Mouse (Mus musculus) cerebellum, adult 2 months (tissue): Measurements from ENCODE around the gene Ank3. TPM values are rescaled to one million over a fixed set of nuclear protein-coding genes. Genes with fewer than 3 reads are reported as not detected.

Experiments used
- DNase-seq, 2 experiments: peaks; one replicate each; pipeline ENCODE4 v3.0.0; 2021
- H3K27ac ChIP-seq: fragments of 200-500 bp; 2 replicates; pipeline ENCODE4 v1.5.1; 2012; ENCODE audit warnings: low read length, control low read depth, inconsistent platforms; ENCODE audit not compliant: insufficient read depth
- H3K27me3 ChIP-seq: fragments of 200-500 bp; 2 replicates; pipeline ENCODE4 v1.6.1; 2012; ENCODE audit warnings: inconsistent platforms, mild to moderate bottlenecking, low read length, moderate library complexity; ENCODE audit not compliant: control insufficient read depth, insufficient read depth
- H3K4me1 ChIP-seq: fragments of 200-500 bp; 2 replicates; pipeline ENCODE4 v1.6.1; 2011; ENCODE audit warnings: low read length; ENCODE audit not compliant: control insufficient read depth, insufficient read depth
- H3K4me3 ChIP-seq: fragments of 200-500 bp; replicated peaks from 2 replicates; pipeline ENCODE3; 2011; ENCODE audit warnings: mild to moderate bottlenecking, low read depth, low read length, control low read depth; ENCODE audit not compliant: insufficient read depth
- CTCF ChIP-seq: fragments of 200-500 bp; IDR thresholded peaks from 2 replicates; pipeline ENCODE4 v1.5.1; 2011; ENCODE audit warnings: low read depth, mild to moderate bottlenecking, control low read depth, low read length, moderate library complexity, borderline replicate concordance; ENCODE audit not compliant: insufficient read depth
- POLR2A ChIP-seq: fragments of 200-500 bp; IDR thresholded peaks from 2 replicates; pipeline ENCODE4 v1.6.1; 2011; ENCODE audit warnings: low read length, control low read depth, borderline replicate concordance; ENCODE audit not compliant: insufficient read depth
- WGBS: fragments of 180-500 bp; shearing (Covaris S2); methylation state at CpG from one replicate; pipeline ENCODE4 v1.1.7; 2018; 5-methylcytosine and 5-hydroxymethylcytosine counted together
- polyA plus RNA-seq: library from polyadenylated mRNA; depleted of rRNA; stranded (reverse); fragments of >200 nt; gene quantifications from 2 replicates; pipeline ENCODE4 v1.2.3, GENCODE M21; 2012

Ank3 gene
- polyA plus RNA-seq, 1 experiment: 239 TPM

DNA sequence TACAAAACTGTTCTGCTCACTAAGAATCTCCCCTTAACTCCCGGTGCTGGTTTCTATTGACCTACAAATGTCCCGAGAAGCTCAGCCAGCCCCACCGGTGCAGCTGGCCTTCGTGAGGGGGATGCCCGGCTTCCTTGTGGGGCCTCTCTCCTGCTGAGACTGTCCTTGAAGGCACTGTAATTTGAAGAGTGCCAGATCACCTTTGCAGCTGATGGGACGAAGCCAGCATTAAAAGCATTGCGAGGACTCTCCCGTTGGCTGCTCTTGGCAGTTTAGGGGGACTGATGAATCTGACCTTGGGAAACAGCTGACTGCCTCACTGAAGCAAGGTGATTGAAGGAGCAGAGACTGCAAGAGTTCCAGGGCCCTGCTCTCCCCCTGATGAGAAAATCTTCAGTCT is 464.3 kb downstream of the Ank3 start:
- 17% methylated on average over 8 of the region's 8 CpGs for WGBS
- no peak for DNase-seq
- no peak overlapping the region for H3K4me3 ChIP-seq
- H3K4me1 ChIP-seq: peaks cover 20% of the 10 kb centered on the region; the same call in 1 of the 2 replicates
- peak overlapping the region; percentile 54; the same call in 1 of the 2 replicates for H3K27ac ChIP-seq
- H3K27me3 ChIP-seq: no peaks in the 10 kb centered on the region
- TF ChIP-seq CTCF (no peak), POLR2A (no peak)

DNA sequence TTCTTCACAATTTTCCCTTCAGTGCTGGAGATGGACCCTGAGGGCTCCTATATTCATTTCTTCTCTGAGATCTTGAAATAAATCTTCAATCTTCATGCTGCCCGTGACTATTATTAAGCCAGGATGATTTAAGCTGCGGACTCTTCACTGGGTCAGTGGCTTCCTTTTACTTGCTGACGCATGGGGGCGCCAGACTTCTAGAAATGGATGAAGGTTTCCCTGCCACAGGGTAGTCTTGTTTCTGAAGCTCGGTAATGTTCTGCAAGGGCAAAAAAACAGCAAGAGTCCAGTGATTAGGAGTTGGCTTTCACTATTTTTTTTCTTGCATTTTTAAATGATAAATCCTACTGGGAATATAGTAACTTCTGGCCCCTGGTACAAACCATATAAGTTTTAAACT is 471.8 kb downstream of the Ank3 start:
- Histone ChIP-seq H3K4me1 (peaks cover 19% of the 10 kb centered on the region), H3K27me3 (no peaks in the 10 kb centered on the region), H3K27ac (no peak overlapping the region), H3K4me3 (no peak overlapping the region)
- DNase-seq: peak; percentile 81 to 84
- WGBS: 7% methylated on average over 5 of the region's 5 CpGs
- peak; percentile 74 for TF ChIP-seq CTCF
- no peak for TF ChIP-seq POLR2A

DNA sequence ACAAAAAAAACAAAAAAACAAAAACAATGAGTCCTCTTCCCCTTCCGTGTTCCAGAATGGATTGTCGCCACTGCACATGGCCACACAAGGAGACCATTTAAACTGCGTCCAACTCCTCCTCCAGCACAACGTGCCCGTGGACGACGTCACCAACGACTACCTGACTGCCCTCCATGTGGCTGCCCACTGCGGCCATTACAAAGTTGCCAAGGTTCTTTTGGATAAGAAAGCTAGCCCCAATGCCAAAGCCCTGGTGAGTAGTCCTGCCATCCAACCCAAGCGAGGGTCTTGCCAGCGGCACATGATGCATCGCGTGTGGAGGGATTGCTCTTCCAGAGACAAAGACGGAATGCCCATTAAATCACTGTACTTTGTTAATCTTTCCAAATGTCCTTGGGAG is 472.4 kb downstream of the Ank3 start:
- Histone ChIP-seq H3K4me1 (peaks cover 19% of the 10 kb centered on the region), H3K4me3 (no peak overlapping the region), H3K27ac (no peak overlapping the region), H3K27me3 (no peaks in the 10 kb centered on the region)
- DNase-seq: peak; percentile 70 to 81
- WGBS: 10% methylated on average over 14 of the region's 14 CpGs
- TF ChIP-seq CTCF (no peak), POLR2A (no peak)

DNA sequence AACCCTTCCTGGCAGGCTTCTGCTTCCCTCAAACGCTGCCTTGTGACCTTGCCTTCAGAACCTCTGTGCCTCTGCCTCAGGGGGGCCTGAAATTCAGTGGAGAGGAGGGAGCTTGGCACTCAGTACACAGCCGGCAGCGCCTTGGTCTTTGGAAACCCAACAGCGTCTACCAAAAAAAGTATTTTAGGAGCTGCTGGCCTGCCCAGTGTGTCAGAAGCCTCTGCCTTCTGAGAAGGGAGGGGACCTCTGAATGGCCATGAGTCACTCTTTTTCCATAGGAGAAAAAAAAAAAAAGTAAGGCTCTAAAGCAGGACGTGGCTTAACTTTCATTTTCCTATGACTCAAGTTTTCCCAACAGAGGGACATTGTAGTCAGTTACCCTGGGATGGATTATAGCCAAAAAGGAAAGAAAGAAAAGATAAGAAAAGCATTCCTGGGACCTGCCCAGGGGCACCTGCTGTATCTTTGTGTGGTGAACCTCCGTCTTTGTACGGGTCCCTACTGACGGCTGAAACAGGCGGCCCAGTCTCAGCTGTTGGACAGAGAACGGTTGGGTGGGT is 473.7 kb downstream of the Ank3 start:
- WGBS: 17% methylated on average over 10 of the region's 10 CpGs
- peak; percentile 53 to 71 for DNase-seq
- Histone ChIP-seq H3K27me3 (no peaks in the 10 kb centered on the region), H3K4me1 (peaks cover 19% of the 10 kb centered on the region), H3K27ac (peak overlapping the region; percentile 61; the same call in 1 of the 2 replicates), H3K4me3 (no peak overlapping the region)
- TF ChIP-seq CTCF: no peak
- TF ChIP-seq POLR2A: no peak

DNA sequence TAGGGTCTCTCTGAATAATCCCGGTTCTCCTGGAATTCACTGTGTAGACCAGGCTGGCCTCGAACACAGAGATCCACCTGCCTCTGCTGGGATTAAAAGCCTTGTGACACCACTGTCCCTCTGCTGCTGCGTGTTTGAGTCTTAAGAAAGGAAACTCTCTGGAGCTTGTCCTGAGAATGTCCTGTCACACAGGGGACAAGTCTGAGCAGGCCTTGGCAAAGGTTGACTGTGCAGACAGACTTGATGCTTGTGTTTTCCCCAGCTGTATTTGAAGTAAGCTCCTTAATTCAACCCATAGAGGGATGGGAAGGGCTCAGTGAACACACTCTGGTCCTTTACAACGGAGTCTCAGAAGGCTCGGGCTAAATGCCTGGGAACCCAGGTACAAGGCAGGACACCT is 474.3 kb downstream of the Ank3 start:
- no peak overlapping the region for H3K4me3 ChIP-seq
- TF ChIP-seq POLR2A: no peak
- TF ChIP-seq CTCF: no peak
- 75% methylated on average over 5 of the region's 5 CpGs for WGBS
- no peak for DNase-seq
- peaks cover 19% of the 10 kb centered on the region for H3K4me1 ChIP-seq
- H3K27ac ChIP-seq: no peak overlapping the region
- no peaks in the 10 kb centered on the region for H3K27me3 ChIP-seq

DNA sequence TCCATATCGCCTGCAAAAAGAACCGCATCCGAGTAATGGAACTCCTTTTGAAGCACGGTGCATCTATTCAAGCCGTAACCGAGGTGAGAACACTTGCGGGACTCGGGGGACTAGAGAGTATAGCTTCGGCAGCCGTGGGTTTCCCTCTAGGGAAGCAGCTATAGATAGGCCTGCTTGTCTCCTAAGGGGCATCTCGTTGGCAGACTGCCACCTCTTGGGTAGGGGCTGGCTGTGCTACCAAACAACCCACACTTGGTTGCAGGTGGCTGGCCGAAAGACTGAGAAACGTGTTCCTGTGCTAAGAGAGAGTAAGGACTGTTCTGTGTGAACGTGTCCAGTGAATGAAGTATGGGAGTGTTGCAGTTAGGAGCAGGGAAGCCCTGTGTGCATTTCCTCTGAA is 476.2 kb downstream of the Ank3 start:
- Histone ChIP-seq H3K4me1 (peaks cover 19% of the 10 kb centered on the region), H3K27me3 (no peaks in the 10 kb centered on the region), H3K27ac (no peak overlapping the region; the same call in 1 of the 2 replicates), H3K4me3 (no peak overlapping the region)
- WGBS: 36% methylated on average over 14 of the region's 14 CpGs
- TF ChIP-seq POLR2A (no peak), CTCF (no peak)
- no peak for DNase-seq

DNA sequence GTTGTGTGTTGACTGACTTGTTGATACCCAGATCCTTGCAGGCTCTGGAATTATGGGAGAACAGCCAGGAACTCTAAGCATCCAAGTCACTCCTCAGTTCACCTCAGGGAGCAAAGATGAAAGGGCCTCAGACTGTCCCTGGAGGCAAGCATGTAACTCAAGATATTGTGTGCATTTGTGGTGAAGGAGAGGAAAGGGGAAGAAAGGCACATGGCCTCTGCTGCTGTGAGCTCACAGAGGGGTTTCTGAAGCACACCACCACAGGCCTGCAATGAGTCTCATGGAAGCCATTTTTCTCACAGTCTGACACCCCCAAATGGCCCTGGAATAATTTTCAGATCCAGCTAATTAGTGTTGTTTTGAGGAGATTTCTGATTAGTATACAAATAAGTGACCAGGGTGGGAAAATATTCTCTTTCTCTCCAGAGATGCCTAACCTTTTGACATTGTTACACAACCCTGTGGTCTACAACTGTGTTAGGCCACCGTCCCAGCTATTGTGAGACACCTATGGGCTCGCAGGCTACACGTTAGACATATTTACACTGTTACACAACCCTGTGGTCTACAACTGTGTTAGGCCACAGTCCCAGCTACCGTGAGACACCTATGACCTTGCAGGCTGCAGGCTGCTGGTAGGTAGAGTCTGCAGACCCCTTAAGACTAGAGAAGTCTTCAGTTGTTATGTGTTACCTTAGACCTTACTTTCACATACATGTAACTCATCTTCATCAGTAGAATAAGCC is 485.5 kb downstream of the Ank3 start:
- no peak for TF ChIP-seq POLR2A
- TF ChIP-seq CTCF: no peak
- 95% methylated on average over 4 of the region's 4 CpGs for WGBS
- H3K4me3 ChIP-seq: no peak overlapping the region

DNA sequence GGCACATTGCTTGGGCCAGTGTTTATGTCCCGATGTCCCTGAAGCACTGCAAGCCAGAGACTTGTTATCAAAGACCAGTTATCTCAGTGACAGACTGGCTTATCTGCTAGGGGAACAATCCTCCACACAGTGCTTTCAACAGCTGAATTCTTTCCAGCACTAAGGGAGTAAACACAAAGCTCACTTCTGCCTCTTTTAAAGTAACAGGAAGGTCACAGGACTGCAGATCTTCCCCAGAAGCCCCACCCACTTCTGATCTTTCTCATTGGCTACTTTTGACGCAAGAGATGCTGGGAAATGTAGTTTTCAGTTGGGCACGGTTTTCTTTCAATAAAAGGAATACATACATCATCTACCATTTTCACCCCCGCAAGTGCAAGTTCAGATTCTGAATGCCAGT is 489.8 kb downstream of the Ank3 start:
- 44% methylated on average over 4 of the region's 4 CpGs for WGBS
- DNase-seq: peak in 1 of 2 experiments; percentile 33
- no peak for TF ChIP-seq CTCF
- no peak for TF ChIP-seq POLR2A
- no peak overlapping the region for H3K27ac ChIP-seq
- H3K4me1 ChIP-seq: peaks cover 8% of the 10 kb centered on the region
- no peaks in the 10 kb centered on the region for H3K27me3 ChIP-seq
- no peak overlapping the region for H3K4me3 ChIP-seq

More for the DNA sequence above, 485.5 kb downstream of the Ank3 start:
- H3K27ac ChIP-seq: no peak overlapping the region
- no peaks in the 10 kb centered on the region for H3K27me3 ChIP-seq
- H3K4me1 ChIP-seq: no peaks in the 10 kb centered on the region
- no peak for DNase-seq

DNA sequence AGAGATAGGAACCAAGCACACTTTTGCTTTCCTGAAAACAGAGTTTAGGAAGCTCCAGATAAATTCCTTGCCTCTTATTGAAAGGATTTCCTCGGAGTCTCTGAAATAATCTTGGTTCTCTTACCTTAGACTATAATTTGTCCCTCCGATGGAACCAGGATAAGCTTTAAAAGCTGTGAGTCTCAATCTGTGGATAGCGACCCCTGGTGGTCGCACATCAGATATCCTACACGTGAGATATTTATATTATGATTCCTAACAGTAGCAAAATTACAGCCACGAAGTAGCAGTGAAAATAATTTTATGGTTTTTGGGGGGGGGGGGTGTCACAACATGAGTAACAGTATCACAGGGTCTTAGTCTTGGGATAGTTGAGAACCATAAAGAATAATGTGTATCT is 491.2 kb downstream of the Ank3 start:
- Histone ChIP-seq H3K4me1 (peaks cover 8% of the 10 kb centered on the region), H3K4me3 (no peak overlapping the region), H3K27me3 (no peaks in the 10 kb centered on the region), H3K27ac (no peak overlapping the region)
- TF ChIP-seq CTCF: peak; percentile 19; the same call in 1 of the 2 replicates
- no peak for TF ChIP-seq POLR2A
- WGBS: 15% methylated on average over 6 of the region's 6 CpGs
- DNase-seq: peak in 1 of 2 experiments; percentile 40
